Mouse (Mus musculus): ENCODE measurements at regions not wholly inside any gene's neighbourhood (a gene's known extent, or its start where the extent isn't known, plus 50 kb on each side); places are given as distances from the start of the nearest gene placed in this dataset.

DNA sequence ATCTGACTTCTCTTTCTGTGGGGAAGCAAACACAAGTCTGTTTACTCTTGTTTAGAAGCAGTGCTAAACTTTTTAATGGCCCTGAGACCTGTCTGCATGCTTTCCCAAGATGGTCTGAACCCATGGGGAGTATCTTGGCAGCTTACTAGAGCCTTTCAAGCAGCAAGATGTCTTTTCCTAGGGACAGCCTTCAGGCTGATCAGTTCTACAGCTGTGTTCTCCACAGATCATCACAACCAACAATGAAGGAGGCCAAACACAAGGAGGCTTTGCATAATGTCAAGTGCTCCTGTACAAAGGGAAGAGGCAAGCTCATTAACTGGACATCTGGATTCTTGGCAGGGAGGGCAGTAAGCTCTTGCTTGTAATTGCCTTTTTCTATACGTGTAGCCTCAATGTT lies 641.0 kb downstream of the Nedd1 start:
- in situ Hi-C loops (cut with MboI, MseI), result no loop called here

- in situ Hi-C loops (cut with MboI, MseI), result no loop called here
Observed at GRCm38 (mm10) chr10:92079421-92079820, 642.8 kb downstream of the Nedd1 start.

DNA sequence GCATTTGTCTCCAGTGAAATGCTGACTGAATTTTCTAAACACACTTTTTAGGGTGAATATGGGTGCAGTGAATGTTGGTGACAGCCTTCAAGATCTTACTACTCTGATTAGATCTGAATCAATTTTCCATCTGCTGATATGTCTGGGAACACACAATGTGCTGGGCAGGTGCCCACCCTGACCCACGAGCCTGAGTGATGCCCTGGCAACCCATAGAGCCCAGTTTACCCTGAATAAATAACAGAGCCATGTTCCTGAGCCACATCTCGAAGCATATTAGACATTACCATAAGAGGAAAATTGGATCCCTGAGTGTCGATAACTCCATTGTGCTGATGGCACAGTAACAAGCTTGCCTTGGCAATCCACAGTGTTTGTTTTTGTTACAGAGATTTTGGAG lies 644.9 kb downstream of the Nedd1 start:
- in situ Hi-C loops (cut with MboI, MseI), result no loop called here

- in situ Hi-C loops (cut with MboI, MseI), result no loop called here
Observed at GRCm38 (mm10) chr10:92076754-92077153, 645.5 kb downstream of the Nedd1 start.

GRCm38 (mm10) chr10:92075469-92075868 lies 646.8 kb downstream of the Nedd1 start:
- in situ Hi-C loops (cut with MboI, MseI), result no loop called here

DNA sequence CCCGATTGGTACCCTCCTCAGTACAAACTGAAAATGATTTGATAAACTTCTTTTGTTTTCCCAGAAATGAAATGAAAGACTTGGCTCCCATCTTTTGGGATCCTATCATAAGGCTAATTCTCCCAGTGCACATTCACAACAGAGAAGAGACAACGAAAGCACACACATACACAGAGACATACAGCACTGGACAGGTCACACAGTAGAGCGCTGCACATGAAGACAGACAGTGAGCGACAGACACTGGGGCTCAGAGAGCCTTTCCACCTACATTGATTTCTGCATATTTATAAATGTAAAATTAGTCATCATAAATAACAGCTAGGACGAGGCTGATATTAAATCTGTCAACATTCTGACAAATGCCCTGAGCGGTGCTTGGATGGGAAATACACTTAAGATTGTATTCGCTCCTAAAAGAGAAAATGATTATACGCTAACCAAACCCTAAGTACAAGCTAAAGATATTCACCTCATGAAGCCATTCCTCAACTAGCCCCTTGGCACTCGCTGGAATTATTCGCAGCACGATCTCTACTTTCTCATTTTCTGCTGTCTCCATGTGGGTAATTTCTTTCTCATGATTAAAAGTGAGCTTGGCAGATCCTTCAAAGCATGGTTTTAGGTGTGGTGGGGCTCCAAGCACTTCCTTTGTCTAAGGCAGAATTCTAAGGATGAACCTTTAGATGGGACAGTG lies 647.4 kb downstream of the Nedd1 start:
- in situ Hi-C loops (cut with MboI, MseI), result no loop called here

GRCm38 (mm10) chr10:92073873-92074390 lies 648.3 kb downstream of the Nedd1 start:
- in situ Hi-C loops (cut with MboI, MseI), result no loop called here

DNA sequence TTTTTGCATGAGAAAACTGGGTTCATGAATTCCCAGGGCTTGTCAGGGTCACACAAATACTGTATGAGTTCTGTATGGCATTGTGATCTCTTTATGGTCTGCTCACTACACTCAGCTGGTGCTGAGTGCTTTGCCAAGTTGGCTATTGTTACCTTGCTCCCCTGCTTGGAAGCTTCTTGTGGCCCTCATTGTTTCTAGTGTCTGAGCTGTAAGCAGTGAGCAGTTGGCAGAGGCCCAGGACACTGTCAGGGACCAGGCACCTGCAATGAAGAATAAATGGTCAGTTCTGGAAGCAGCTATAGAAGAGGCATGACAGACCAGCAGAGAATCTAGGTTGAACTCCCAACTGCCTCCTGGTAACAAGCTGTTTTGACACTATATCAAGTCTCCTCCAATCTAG lies 677.4 kb downstream of the Nedd1 start:
- in situ Hi-C loops (cut with MboI, MseI), result no loop called here

DNA sequence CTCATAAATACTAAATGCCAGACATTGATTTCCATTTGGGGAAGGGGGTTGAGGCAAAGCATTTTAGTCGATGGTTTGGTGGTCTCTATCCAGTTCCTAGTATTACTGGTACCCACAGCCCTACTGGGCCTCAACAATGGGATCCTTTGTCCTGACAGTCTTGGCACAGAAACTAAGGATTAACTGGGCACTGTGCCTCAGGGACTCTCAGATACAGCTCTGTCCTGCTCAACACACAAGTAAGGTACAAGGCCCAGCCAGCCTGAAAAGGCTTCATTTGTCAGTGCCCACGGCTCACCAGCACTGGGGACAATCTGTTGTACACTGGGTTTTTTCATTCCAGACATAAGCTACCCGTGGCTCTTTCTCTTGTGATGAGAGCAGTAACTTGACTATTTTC lies 686.0 kb downstream of the Nedd1 start:
- in situ Hi-C loops (cut with MboI, MseI), result loop anchor here (10.0 kb wide), 1 partner anchor 1051 kb away; no protein-coding TSS in a partner anchor

DNA sequence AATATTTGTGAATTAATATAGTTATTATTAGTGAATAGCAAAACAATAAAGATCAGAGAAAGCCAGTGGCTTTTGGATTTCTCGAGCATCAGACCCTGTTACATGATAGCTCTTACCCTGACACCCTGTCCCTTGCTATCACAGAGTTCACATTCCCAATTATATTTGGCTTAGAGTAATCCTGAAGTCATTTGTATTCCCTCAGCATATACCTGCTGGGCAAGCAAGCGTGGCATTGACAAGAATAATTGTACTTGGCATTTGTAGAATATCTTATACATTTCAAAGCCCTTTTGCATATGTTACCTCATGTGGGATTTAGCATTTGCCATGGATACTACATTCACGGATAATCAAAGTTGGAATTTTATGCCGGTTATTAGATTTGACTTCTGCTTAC lies 692.0 kb downstream of the Nedd1 start:
- in situ Hi-C loops (cut with MboI, MseI), result loop anchor here (10.0 kb wide), 1 partner anchor 1045 kb away; no protein-coding TSS in a partner anchor

DNA sequence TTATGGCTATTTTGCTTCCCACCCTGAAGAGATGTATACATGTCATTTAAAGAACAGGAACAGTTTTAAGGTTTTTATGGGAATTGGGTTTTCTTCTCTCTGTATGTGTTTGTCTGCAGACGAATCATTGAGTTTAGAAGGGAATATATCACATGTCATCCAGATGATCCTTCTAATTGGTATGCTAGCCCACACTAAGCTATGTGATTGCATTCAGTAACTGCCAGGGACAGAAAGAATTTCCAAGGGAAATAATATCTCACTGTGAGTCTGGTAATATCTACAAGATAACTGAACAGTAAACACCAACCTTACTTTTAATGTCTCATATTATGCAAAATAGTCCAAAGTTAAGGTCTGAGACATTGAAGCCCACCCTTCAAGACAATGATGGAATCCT lies 698.0 kb downstream of the Nedd1 start:
- in situ Hi-C loops (cut with MboI, MseI), result no loop called here

DNA sequence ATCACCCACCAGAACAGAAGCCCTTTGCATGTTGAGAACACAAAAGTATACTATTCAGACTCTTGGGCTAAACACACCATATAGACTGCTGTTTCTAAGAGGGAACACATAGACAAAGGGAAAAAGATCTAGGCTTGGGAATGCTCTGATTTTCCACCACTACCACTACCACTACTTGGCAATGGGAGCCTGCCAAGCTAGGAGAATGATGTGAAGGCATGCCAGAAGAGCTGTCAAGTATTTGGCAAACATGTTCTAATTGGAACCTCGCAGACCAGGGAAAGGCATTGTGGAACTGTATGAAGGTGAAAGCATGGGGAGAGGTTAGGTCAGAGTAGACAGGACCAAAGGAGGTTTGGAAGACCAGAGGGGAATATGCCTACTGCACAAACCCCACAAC lies 701.2 kb downstream of the Nedd1 start:
- in situ Hi-C loops (cut with MboI, MseI), result no loop called here

GRCm38 (mm10) chr10:92009551-92009950 lies 712.7 kb downstream of the Nedd1 start:
- in situ Hi-C loops (cut with MboI, MseI), result no loop called here

GRCm38 (mm10) chr10:92007891-92008290 lies 714.3 kb downstream of the Nedd1 start:
- in situ Hi-C loops (cut with MboI, MseI), result no loop called here

- in situ Hi-C loops (cut with MboI, MseI), result no loop called here
Observed at GRCm38 (mm10) chr10:92006467-92006866, 715.8 kb downstream of the Nedd1 start.

GRCm38 (mm10) chr10:91991040-91991439 lies 731.2 kb downstream of the Nedd1 start:
- in situ Hi-C loops (cut with MboI, MseI), result no loop called here

DNA sequence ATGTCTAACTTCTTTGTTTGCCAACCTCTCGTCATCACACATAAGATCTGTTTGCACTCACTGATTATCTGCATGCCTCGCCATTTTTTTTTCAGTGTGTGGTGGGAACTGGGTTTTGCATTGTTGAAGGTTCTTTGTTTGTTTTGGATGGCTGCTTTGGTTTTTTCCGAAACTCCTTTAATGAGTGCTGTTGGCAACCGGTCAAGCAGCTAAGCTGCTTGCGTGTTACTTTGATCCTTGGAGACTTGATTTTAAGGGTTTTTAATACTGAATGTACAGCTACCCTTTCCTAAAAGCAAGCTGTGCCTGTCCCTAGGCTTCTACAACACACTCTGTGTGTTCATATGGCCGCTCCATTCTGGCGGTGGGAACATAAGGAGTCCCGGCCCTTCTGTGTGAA lies 733.9 kb downstream of the Nedd1 start:
- in situ Hi-C loops (cut with MboI, MseI), result no loop called here

DNA sequence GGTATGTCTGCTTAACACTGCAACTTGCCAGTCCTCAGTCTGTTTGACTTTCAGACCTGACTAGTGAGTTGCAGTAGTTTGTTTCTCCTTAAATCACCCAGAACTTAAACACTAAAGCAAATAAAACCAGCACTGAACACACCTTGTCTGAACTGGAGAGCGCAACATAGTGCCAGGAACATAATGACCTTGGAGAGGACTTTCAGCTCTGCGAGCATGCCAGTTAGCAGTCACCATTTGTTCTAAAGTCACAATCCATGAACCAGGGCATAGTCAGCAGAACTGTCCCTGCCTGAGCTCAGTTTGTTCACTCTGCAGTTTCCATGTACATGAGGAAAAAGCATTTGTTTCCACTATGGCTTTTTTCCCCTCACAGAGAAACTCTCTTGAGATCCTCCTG lies 742.4 kb downstream of the Nedd1 start:
- in situ Hi-C loops (cut with MboI, MseI), result no loop called here

DNA sequence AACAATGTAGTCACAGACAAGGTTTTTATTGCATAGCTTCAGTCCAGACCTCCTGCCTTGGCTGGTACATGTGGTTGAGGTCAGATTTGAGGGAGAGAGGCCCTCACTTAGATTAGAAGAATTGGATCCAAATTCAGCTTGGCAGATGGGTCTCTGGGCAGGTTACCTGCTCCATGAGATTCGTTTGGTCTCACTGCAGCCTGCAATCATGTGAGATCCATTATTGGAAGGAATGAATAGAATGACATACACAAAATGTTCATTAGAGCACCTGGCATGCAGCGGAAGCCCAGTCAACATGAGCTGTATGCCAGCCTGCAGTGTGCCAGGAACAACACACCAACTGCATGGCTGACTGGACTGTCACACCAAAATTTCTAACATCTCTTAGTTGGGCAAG lies 750.3 kb downstream of the Nedd1 start:
- in situ Hi-C loops (cut with MboI, MseI), result no loop called here

DNA sequence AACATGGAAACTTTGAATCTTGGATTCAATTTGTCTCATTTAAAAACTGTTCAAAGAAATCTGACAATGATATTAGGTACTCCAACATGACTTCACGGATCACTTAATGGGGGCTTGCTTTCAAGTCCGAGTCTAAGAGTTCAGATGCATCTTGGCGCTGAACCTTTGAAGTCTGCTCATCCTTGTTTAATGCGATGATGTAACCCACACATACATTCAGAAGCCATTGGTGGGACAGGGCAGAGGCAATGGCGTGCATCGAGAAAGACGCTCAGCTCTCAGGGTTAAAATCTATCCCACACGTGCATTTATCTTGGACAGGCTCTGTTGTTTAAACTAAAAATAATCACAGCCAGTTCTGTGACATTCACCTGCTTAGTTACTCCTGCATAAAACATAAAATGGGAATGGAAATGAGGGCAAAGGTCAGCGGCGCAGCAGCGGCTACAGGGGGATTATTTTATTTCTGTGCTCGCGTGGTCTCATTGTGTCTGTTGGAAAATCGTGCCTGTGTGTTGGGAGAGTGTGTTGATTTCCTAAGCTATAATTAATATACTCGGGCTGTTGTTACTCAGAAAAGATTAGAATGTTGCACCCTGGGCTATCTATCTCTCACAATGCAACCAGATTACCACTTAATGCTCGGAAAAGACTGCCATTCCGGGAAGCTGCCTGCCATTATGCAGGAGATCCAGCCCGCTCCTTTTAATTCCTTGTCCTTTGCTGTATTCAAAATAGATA lies 754.5 kb downstream of the Nedd1 start:
- in situ Hi-C loops (cut with MboI, MseI), result no loop called here

GRCm38 (mm10) chr10:91959734-91960492 lies 762.3 kb downstream of the Nedd1 start:
- in situ Hi-C loops (cut with MboI, MseI), result no loop called here

- in situ Hi-C loops (cut with MboI, MseI), result no loop called here
Observed at GRCm38 (mm10) chr10:91953078-91953477, 769.1 kb downstream of the Nedd1 start.
